In genomic region chr7:75641415-75642177, GRCm38 (mm10) we compare ENCODE assay signal across 8 mouse cellular contexts.
DNase-seq lines count a peak whose midpoint lies in the region; ATAC-seq and TF ChIP-seq lines count a peak whose summit lies in the region.

No protein-coding gene starts in this region.

- H3K9me3 ChIP-seq in embryonic facial prominence, embryonic 11.5 days (replicated peaks; ENCODE audit: control insufficient read depth, low read length) = no peaks in the 10 kb centered on the region
- no peaks in the 10 kb centered on the region for H3K9me3 ChIP-seq in hindbrain, embryonic 15.5 days
- H3K9me3 ChIP-seq in midbrain, postnatal 0 days (ENCODE audit: low read length) = no peaks in the 10 kb centered on the region

- no peak overlapping the region for H3K4me3 ChIP-seq in left cerebral cortex, adult 2 months
- no peak overlapping the region for H3K4me3 ChIP-seq in embryonic facial prominence, embryonic 11.5 days (ENCODE audit: low read depth, low read length)
- H3K4me3 ChIP-seq in hindbrain, embryonic 15.5 days = no peak overlapping the region
- peak overlapping the region; percentile 27; the same call in 1 of the 2 replicates for H3K4me3 ChIP-seq in midbrain, postnatal 0 days (ENCODE audit: low read depth, low read length)

- H3K36me3 ChIP-seq in embryonic facial prominence, embryonic 11.5 days (replicated peaks; ENCODE audit: control insufficient read depth, insufficient read depth, low read depth, low read length) = no peaks in the 10 kb centered on the region
- no peaks in the 10 kb centered on the region for H3K36me3 ChIP-seq in hindbrain, embryonic 15.5 days
- no peaks in the 10 kb centered on the region for H3K36me3 ChIP-seq in midbrain, postnatal 0 days (ENCODE audit: insufficient read depth, low read length)

- H3K4me2 ChIP-seq in embryonic facial prominence, embryonic 11.5 days (ENCODE audit: low read depth, low read length) = no peak overlapping the region
- peak overlapping the region; percentile 71 for H3K4me2 ChIP-seq in hindbrain, embryonic 15.5 days
- H3K4me2 ChIP-seq in midbrain, postnatal 0 days (ENCODE audit: low read depth, low read length, poor library complexity, severe bottlenecking) = peak overlapping the region; percentile 48

- no peak for TF ChIP-seq CTCF in left cerebral cortex, adult 2 months (IDR thresholded peaks at IDR 0.05)
- no peak for TF ChIP-seq CTCF in midbrain, postnatal 0 days (IDR thresholded peaks at IDR 0.05)

- intact Hi-C loops in left cerebral cortex, adult 2 months (cut with DNase I) = loop anchor here (2.0 kb wide), 1 partner anchor 239 kb away; no protein-coding TSS in a partner anchor
- intact Hi-C loops in left cerebral cortex, postnatal 14 days (cut with DNase I) = no loop called here

- no peaks in the 10 kb centered on the region for H3K27me3 ChIP-seq in embryonic facial prominence, embryonic 11.5 days (ENCODE audit: control insufficient read depth, insufficient read depth, low read length)
- H3K27me3 ChIP-seq in hindbrain, embryonic 15.5 days = no peaks in the 10 kb centered on the region
- no peaks in the 10 kb centered on the region for H3K27me3 ChIP-seq in midbrain, postnatal 0 days (ENCODE audit: insufficient read depth, low read length)

- DNase-seq in left cerebral cortex, adult 2 months (ENCODE audit: extremely low spot score in 1 of 2, low spot score in 2 of 2) = no peak
- DNase-seq in left cerebral cortex, postnatal 14 days (ENCODE audit: low spot score in 2 of 2) = no peak
- no peak for DNase-seq in embryonic facial prominence, embryonic 11.5 days (ENCODE audit: low spot score)
- DNase-seq in midbrain, postnatal 0 days (ENCODE audit: low spot score) = no peak
- DNase-seq in layer of hippocampus, adult 11-12 months (ENCODE audit: low spot score) = no peak

- WGBS in embryonic facial prominence, embryonic 11.5 days = 53% methylated on average over 9 of the region's 9 CpGs
- WGBS in hindbrain, embryonic 15.5 days = 50% methylated on average over 9 of the region's 9 CpGs
- 50% methylated on average over 9 of the region's 9 CpGs for WGBS in midbrain, postnatal 0 days

- no peak for ATAC-seq in embryonic facial prominence, embryonic 11.5 days (replicated peaks; ENCODE audit: insufficient number of reproducible peaks, low FRiP score, low TSS enrichment, low read depth)
- ATAC-seq in hindbrain, embryonic 15.5 days (ENCODE audit: low FRiP score, low read depth) = no peak
- no peak for ATAC-seq in midbrain, postnatal 0 days (ENCODE audit: low FRiP score)
- no peak for ATAC-seq in activated CD4-positive, CD25-positive, alpha-beta regulatory T cell, adult 4 months
- ATAC-seq in erythroblast, adult 5-6 weeks (replicated peaks; ENCODE audit: low FRiP score, poor library complexity, severe bottlenecking) = no peak

- peak overlapping the region; percentile 36; the same call in 1 of the 2 replicates for H3K27ac ChIP-seq in left cerebral cortex, adult 2 months
- peak overlapping the region; percentile 69; the same call in 1 of the 2 replicates for H3K27ac ChIP-seq in embryonic facial prominence, embryonic 11.5 days (replicated peaks; ENCODE audit: low read depth, low read length)
- peak overlapping the region; percentile 71; the same call in 1 of the 2 replicates for H3K27ac ChIP-seq in hindbrain, embryonic 15.5 days (replicated peaks)
- H3K27ac ChIP-seq in midbrain, postnatal 0 days (ENCODE audit: low read depth, low read length) = no peak overlapping the region

- H3K9ac ChIP-seq in embryonic facial prominence, embryonic 11.5 days (replicated peaks; ENCODE audit: low read length) = no peak overlapping the region
- no peak overlapping the region for H3K9ac ChIP-seq in hindbrain, embryonic 15.5 days
- no peak overlapping the region for H3K9ac ChIP-seq in midbrain, postnatal 0 days (replicated peaks; ENCODE audit: low read length, poor library complexity, severe bottlenecking)

- peaks cover 3% of the 10 kb centered on the region; the same call in 1 of the 2 replicates for H3K4me1 ChIP-seq in embryonic facial prominence, embryonic 11.5 days (ENCODE audit: control insufficient read depth, insufficient read depth, low read length)
- peaks cover 15% of the 10 kb centered on the region for H3K4me1 ChIP-seq in hindbrain, embryonic 15.5 days (replicated peaks)
- no peaks in the 10 kb centered on the region for H3K4me1 ChIP-seq in midbrain, postnatal 0 days (ENCODE audit: insufficient read depth, low read length)
